Mouse (Mus musculus) heart, embryonic 12.5 days (tissue): ENCODE data around the gene Map2k4. TPM values are rescaled to one million over a fixed set of nuclear protein-coding genes. Genes with fewer than 3 reads are reported as not detected.

ENCODE experiments used
- ATAC-seq: fragments of 200-750 bp; cut with Nextera tagmentation; 2 replicates; pipeline ENCODE4 v1.8.0; 2017; ENCODE audit warnings: moderate TSS enrichment, moderate library complexity; ENCODE audit not compliant: insufficient number of reproducible peaks, low FRiP score
- H3K27ac ChIP-seq: fragments of 300-500 bp; sonication (generic); 2 replicates; pipeline ENCODE4 v1.5.1; 2016; ENCODE audit warnings: mild to moderate bottlenecking, moderate library complexity; ENCODE audit not compliant: poor library complexity, severe bottlenecking
- H3K27me3 ChIP-seq: fragments of 300-500 bp; sonication (generic); replicated peaks from 2 replicates; pipeline ENCODE4 v1.6.1; 2016; ENCODE audit warnings: mild to moderate bottlenecking, moderate library complexity
- H3K36me3 ChIP-seq: fragments of 300-500 bp; sonication (generic); 2 replicates; pipeline ENCODE4 v1.6.1; 2016; ENCODE audit warnings: mild to moderate bottlenecking, moderate library complexity
- H3K4me1 ChIP-seq: fragments of 300-500 bp; sonication (generic); replicated peaks from 2 replicates; pipeline ENCODE4 v1.6.1; 2016; ENCODE audit warnings: mild to moderate bottlenecking
- H3K4me2 ChIP-seq: fragments of 300-500 bp; sonication (generic); 2 replicates; pipeline ENCODE4 v1.6.1; 2016; ENCODE audit warnings: mild to moderate bottlenecking, moderate library complexity
- H3K4me3 ChIP-seq: fragments of 300-500 bp; sonication (generic); 2 replicates; pipeline ENCODE4 v1.5.1; 2016; ENCODE audit warnings: mild to moderate bottlenecking
- H3K9ac ChIP-seq: fragments of 300-500 bp; sonication (generic); 2 replicates; pipeline ENCODE4 v1.6.1; 2016; ENCODE audit warnings: mild to moderate bottlenecking, moderate library complexity
- H3K9me3 ChIP-seq: fragments of 300-500 bp; sonication (generic); replicated peaks from 2 replicates; pipeline ENCODE4 v1.6.1; 2016; ENCODE audit warnings: mild to moderate bottlenecking, moderate library complexity
- WGBS: fragments of 180-500 bp; shearing (Covaris S2); methylation state at CpG from one replicate; pipeline ENCODE4 v1.1.7; 2016; 5-methylcytosine and 5-hydroxymethylcytosine counted together
- polyA plus RNA-seq: library from polyadenylated mRNA; unstranded; fragments of >200 nt; fragmentation: Nextera tagmentation; extraction: Ambion mirVana; gene quantifications from 2 replicates; pipeline ENCODE4 v1.2.1, GENCODE M21; 2016

Gene Map2k4
- polyA plus RNA-seq, result 73.4 and 74.0 TPM in 2 replicates

- Histone ChIP-seq H3K27ac (peak within 1 kb of the TSS; percentile 80), H3K9ac (peak within 1 kb of the TSS; percentile 95), H3K27me3 (no peaks in the 10 kb centered on the region), H3K4me1 (peaks cover 10% of the 10 kb centered on the region), H3K9me3 (no peaks in the 10 kb centered on the region), H3K4me2 (peak within 1 kb of the TSS; percentile 86), H3K4me3 (peak within 1 kb of the TSS; percentile 90), H3K36me3 (0 out of 2 replicates have a peak, but pooled peaks cover 3% of the 10 kb centered on the region)
- ATAC-seq, result peak; percentile 99
- WGBS, result under 1% methylated on average over 36 of the region's 36 CpGs
Measured at GRCm38 (mm10) chr11:65788154-65788553, at the start of gene Map2k4. Map2k4 (minus strand) TSS chr11:65788297.

- no peaks in the 10 kb centered on the region for H3K27me3 ChIP-seq
- H3K4me2 ChIP-seq, result no peak overlapping the region
- H3K9ac ChIP-seq, result no peak overlapping the region
- no peak overlapping the region for H3K27ac ChIP-seq
- no peaks in the 10 kb centered on the region for H3K9me3 ChIP-seq
- peaks cover 53% of the 10 kb centered on the region for H3K36me3 ChIP-seq
- no peak overlapping the region for H3K4me3 ChIP-seq
- WGBS, result 83% methylated on average over 3 of the region's 3 CpGs
- no peaks in the 10 kb centered on the region for H3K4me1 ChIP-seq
- no peak for ATAC-seq
Measured at GRCm38 (mm10) chr11:65824556-65824955, 36.5 kb upstream of the Map2k4 start.

GRCm38 (mm10) chr11:65820877-65821276 lies 32.8 kb upstream of the Map2k4 start:
- WGBS, result 16% methylated on average over 7 of the region's 7 CpGs
- ATAC-seq, result no peak
- H3K36me3 ChIP-seq, result peaks cover 40% of the 10 kb centered on the region
- no peak overlapping the region for H3K27ac ChIP-seq
- no peak overlapping the region for H3K9ac ChIP-seq
- H3K4me1 ChIP-seq, result peaks cover 6% of the 10 kb centered on the region; the same call in 1 of the 2 replicates
- H3K27me3 ChIP-seq, result no peaks in the 10 kb centered on the region
- H3K9me3 ChIP-seq, result no peaks in the 10 kb centered on the region
- no peak overlapping the region for H3K4me3 ChIP-seq
- no peak overlapping the region for H3K4me2 ChIP-seq

GRCm38 (mm10) chr11:65820280-65820679 lies 32.2 kb upstream of the Map2k4 start:
- peaks cover 9% of the 10 kb centered on the region; the same call in 1 of the 2 replicates for H3K4me1 ChIP-seq
- H3K27ac ChIP-seq, result no peak overlapping the region
- no peak overlapping the region for H3K9ac ChIP-seq
- peaks cover 46% of the 10 kb centered on the region for H3K36me3 ChIP-seq
- no peaks in the 10 kb centered on the region for H3K27me3 ChIP-seq
- no peak overlapping the region for H3K4me2 ChIP-seq
- ATAC-seq, result no peak
- WGBS, result 68% methylated on average over 5 of the region's 5 CpGs
- H3K4me3 ChIP-seq, result no peak overlapping the region
- no peaks in the 10 kb centered on the region for H3K9me3 ChIP-seq

- Histone ChIP-seq H3K36me3 (peaks cover 49% of the 10 kb centered on the region), H3K27me3 (no peaks in the 10 kb centered on the region), H3K9ac (no peak overlapping the region), H3K4me1 (peaks cover 10% of the 10 kb centered on the region; the same call in 1 of the 2 replicates), H3K27ac (no peak overlapping the region), H3K4me2 (no peak overlapping the region), H3K4me3 (no peak overlapping the region), H3K9me3 (no peaks in the 10 kb centered on the region)
- 58% methylated on average over 1 of the region's 1 CpGs for WGBS
- no peak for ATAC-seq
Measured at GRCm38 (mm10) chr11:65818193-65818592, 30.1 kb upstream of the Map2k4 start.

- Histone ChIP-seq H3K4me1 (peaks cover 18% of the 10 kb centered on the region), H3K4me3 (no peak overlapping the region), H3K9ac (no peak overlapping the region), H3K27me3 (no peaks in the 10 kb centered on the region), H3K36me3 (peaks cover 32% of the 10 kb centered on the region), H3K27ac (no peak overlapping the region), H3K4me2 (no peak overlapping the region), H3K9me3 (no peaks in the 10 kb centered on the region)
- 50% methylated on average over 6 of the region's 6 CpGs for WGBS
- ATAC-seq, result no peak
Measured at GRCm38 (mm10) chr11:65816237-65816636, 28.1 kb upstream of the Map2k4 start.

GRCm38 (mm10) chr11:65814381-65814780 lies 26.3 kb upstream of the Map2k4 start:
- no peak overlapping the region for H3K4me3 ChIP-seq
- H3K4me2 ChIP-seq, result no peak overlapping the region
- H3K27ac ChIP-seq, result no peak overlapping the region
- no peak overlapping the region for H3K9ac ChIP-seq
- H3K27me3 ChIP-seq, result no peaks in the 10 kb centered on the region
- no peaks in the 10 kb centered on the region for H3K9me3 ChIP-seq
- no peak for ATAC-seq
- WGBS, result 89% methylated on average over 9 of the region's 9 CpGs
- peaks cover 21% of the 10 kb centered on the region for H3K4me1 ChIP-seq
- H3K36me3 ChIP-seq, result peaks cover 30% of the 10 kb centered on the region

GRCm38 (mm10) chr11:65812088-65812487 lies 24.0 kb upstream of the Map2k4 start:
- no peak overlapping the region for H3K9ac ChIP-seq
- H3K4me2 ChIP-seq, result no peak overlapping the region
- no peak overlapping the region for H3K4me3 ChIP-seq
- no peak for ATAC-seq
- no peaks in the 10 kb centered on the region for H3K27me3 ChIP-seq
- H3K36me3 ChIP-seq, result peaks cover 23% of the 10 kb centered on the region
- 33% methylated on average over 5 of the region's 5 CpGs for WGBS
- H3K27ac ChIP-seq, result no peak overlapping the region
- no peaks in the 10 kb centered on the region for H3K9me3 ChIP-seq
- peaks cover 28% of the 10 kb centered on the region for H3K4me1 ChIP-seq

- Histone ChIP-seq H3K9me3 (no peaks in the 10 kb centered on the region), H3K4me2 (peak overlapping the region; percentile 90), H3K4me3 (peak overlapping the region; percentile 76), H3K36me3 (no peaks in the 10 kb centered on the region), H3K27ac (peak overlapping the region; percentile 87), H3K27me3 (no peaks in the 10 kb centered on the region), H3K9ac (peak overlapping the region; percentile 75), H3K4me1 (peaks cover 17% of the 10 kb centered on the region)
- 39% methylated on average over 7 of the region's 7 CpGs for WGBS
- ATAC-seq, result no peak
Measured at GRCm38 (mm10) chr11:65807601-65808000, 19.5 kb upstream of the Map2k4 start.

- H3K4me1 ChIP-seq, result peaks cover 11% of the 10 kb centered on the region
- peak; percentile 99 for ATAC-seq
- H3K4me3 ChIP-seq, result peak within 1 kb of the TSS; percentile 76
- H3K27ac ChIP-seq, result peak within 1 kb of the TSS; percentile 87
- WGBS, result under 1% methylated on average over 58 of the region's 58 CpGs
- H3K27me3 ChIP-seq, result no peaks in the 10 kb centered on the region
- no peaks in the 10 kb centered on the region for H3K9me3 ChIP-seq
- H3K9ac ChIP-seq, result peak within 1 kb of the TSS; percentile 75
- H3K36me3 ChIP-seq, result no peaks in the 10 kb centered on the region
- peak within 1 kb of the TSS; percentile 90 for H3K4me2 ChIP-seq
Measured at GRCm38 (mm10) chr11:65806909-65807504, 18.9 kb upstream of the Map2k4 start, which contains the start of gene Zkscan6. Zkscan6 (plus strand) TSS chr11:65807175.

- H3K27me3 ChIP-seq, result no peaks in the 10 kb centered on the region
- 1% methylated on average over 20 of the region's 20 CpGs for WGBS
- peak overlapping the region; percentile 90 for H3K4me2 ChIP-seq
- H3K9ac ChIP-seq, result peak overlapping the region; percentile 75
- peak; percentile 14 for ATAC-seq
- no peaks in the 10 kb centered on the region for H3K36me3 ChIP-seq
- peak overlapping the region; percentile 76 for H3K4me3 ChIP-seq
- peak overlapping the region; percentile 65 for H3K27ac ChIP-seq
- no peaks in the 10 kb centered on the region for H3K9me3 ChIP-seq
- peaks cover 9% of the 10 kb centered on the region for H3K4me1 ChIP-seq
Measured at GRCm38 (mm10) chr11:65806321-65806904, 18.3 kb upstream of the Map2k4 start.
